Mouse (Mus musculus): ENCODE measurements at regions not wholly inside any gene's neighbourhood (a gene's known extent, or its start where the extent isn't known, plus 50 kb on each side); places are given as distances from the start of the nearest gene placed in this dataset.

GRCm38 (mm10) chr8:98572597-98573514, 843.4 kb downstream of the Cdh8 start:
- no peak for DNase-seq

GRCm38 (mm10) chr8:98566661-98567060, 849.6 kb downstream of the Cdh8 start:
- no peak for DNase-seq

DNA sequence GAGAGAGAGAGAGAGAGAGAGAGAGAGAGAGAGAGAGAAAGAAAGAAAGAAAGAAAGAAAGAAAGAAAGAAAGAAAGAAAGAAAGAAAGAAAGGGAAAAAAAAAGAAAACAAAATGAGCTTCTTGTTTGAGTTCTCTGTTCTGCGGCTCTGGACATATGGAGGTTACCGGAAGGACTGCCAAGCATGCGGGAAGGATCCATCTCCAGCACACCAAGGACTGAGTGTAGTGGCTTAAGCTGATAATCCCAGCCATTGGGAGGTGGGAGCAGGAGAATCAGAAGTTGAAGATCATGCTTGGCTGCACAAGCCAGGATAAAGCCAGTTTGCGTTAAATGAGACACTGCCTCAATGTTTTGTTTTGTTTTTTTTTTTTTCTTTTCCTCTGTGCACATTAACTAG, 897.8 kb downstream of the Cdh8 start:
- no peak for DNase-seq

GRCm38 (mm10) chr8:98515246-98515645, 901.0 kb downstream of the Cdh8 start:
- DNase-seq = no peak

GRCm38 (mm10) chr8:98496793-98497192, 919.5 kb downstream of the Cdh8 start:
- DNase-seq = no peak

DNA sequence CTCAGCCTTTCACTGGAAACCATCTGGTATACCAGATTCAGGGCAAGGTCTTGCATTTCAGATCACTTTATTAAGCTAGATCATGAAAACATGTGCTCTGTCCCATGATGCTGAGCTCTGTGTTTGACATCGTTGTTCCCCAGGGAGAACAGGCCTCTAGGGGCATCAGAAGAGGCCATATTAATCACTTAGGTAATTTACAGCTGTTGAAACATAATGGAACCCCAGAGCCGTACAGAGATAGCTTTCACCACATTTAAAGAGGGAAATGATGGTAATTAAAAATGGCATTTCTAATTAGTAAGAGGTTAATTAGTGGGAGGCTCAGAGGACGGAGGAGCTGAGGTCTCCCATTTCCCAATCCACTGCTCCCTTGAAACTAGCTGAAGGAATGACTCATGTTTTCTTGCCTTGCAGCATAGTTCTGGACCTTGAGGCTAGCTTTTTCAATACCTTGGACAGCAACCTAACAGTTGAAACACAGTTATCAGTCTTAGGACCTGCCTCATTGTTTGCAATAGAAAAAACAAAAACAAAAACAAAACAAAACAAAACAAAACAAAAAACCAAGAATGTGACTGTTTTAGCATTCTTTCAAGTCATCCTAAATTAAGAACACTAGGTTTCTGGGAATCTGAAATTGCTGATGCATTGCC, 952.8 kb downstream of the Cdh8 start:
- no peak for DNase-seq

- no peak for DNase-seq
Observed at GRCm38 (mm10) chr8:98455539-98455938, 960.7 kb downstream of the Cdh8 start.

All from heart, adult 11 months (tissue).